Mouse (Mus musculus) lung, postnatal 0 days (tissue): ENCODE data around the gene Dapp1. TPM values are rescaled to one million over a fixed set of nuclear protein-coding genes. Genes with fewer than 3 reads are reported as not detected.
"Not testable (repeated sequence)": the region's sequence is repeated elsewhere in the genome, so short reads cannot be mapped to it uniquely, and the experiment has no call there.

ENCODE experiments used
- ATAC-seq: fragments of 200-750 bp; cut with Nextera tagmentation; 2 replicates; pipeline ENCODE4 v1.8.0; 2017; ENCODE audit warnings: moderate library complexity
- DNase-seq: peaks from one replicate; pipeline ENCODE4 v3.0.0-alpha.2; 2016; ENCODE audit warnings: low spot score
- H3K27ac ChIP-seq: fragments of 300-500 bp; sonication (generic); 2 replicates; pipeline ENCODE4 v1.5.1; 2014; ENCODE audit warnings: antibody characterized with exemption, mild to moderate bottlenecking, low read length, mixed read lengths
- H3K27me3 ChIP-seq: fragments of 300-500 bp; sonication (generic); replicated peaks from 2 replicates; pipeline ENCODE4 v1.6.1; 2014; ENCODE audit warnings: low read length, mixed read lengths; ENCODE audit not compliant: insufficient read depth
- H3K36me3 ChIP-seq: fragments of 300-500 bp; sonication (generic); 2 replicates; pipeline ENCODE4 v1.6.1; 2014; ENCODE audit warnings: low read length, mixed read lengths; ENCODE audit not compliant: insufficient read depth
- H3K4me1 ChIP-seq: fragments of 300-500 bp; sonication (generic); 2 replicates; pipeline ENCODE4 v1.6.1; 2014; ENCODE audit warnings: antibody characterized with exemption, low read depth, low read length, mixed read lengths; ENCODE audit not compliant: insufficient read depth
- H3K4me2 ChIP-seq: fragments of 300-500 bp; sonication (generic); replicated peaks from 2 replicates; pipeline ENCODE4 v1.6.1; 2014; ENCODE audit warnings: low read depth, mild to moderate bottlenecking, low read length, moderate library complexity, mixed read lengths
- H3K4me3 ChIP-seq: fragments of 300-500 bp; sonication (generic); 2 replicates; pipeline ENCODE4 v1.5.1; 2014; ENCODE audit warnings: low read depth, low read length
- H3K9ac ChIP-seq: fragments of 300-500 bp; sonication (generic); replicated peaks from 2 replicates; pipeline ENCODE4 v1.6.1; 2014; ENCODE audit warnings: low read depth, mild to moderate bottlenecking
- H3K9me3 ChIP-seq: fragments of 300-500 bp; sonication (generic); 2 replicates; pipeline ENCODE4 v1.6.1; 2016; ENCODE audit warnings: low read length, mixed read lengths
- CTCF ChIP-seq: IDR thresholded peaks from 2 replicates; pipeline ENCODE4 v1.5.1; 2016; ENCODE audit warnings: antibody characterized with exemption, mild to moderate bottlenecking
- EP300 ChIP-seq: IDR thresholded peaks from 2 replicates; pipeline ENCODE4 v1.6.1; 2016; ENCODE audit warnings: antibody characterized with exemption, mild to moderate bottlenecking, control low read depth
- WGBS: fragments of 180-500 bp; shearing (Covaris S2); extraction: QIAGEN DNeasy Blood & Tissue Kit; methylation state at CpG from one replicate; pipeline ENCODE4 v1.1.7; 2014; 5-methylcytosine and 5-hydroxymethylcytosine counted together
- polyA plus RNA-seq: library from polyadenylated mRNA; unstranded; fragments of >200 nt; fragmentation: Nextera tagmentation; extraction: Ambion mirVana; gene quantifications from 2 replicates; pipeline ENCODE4 v1.2.1, GENCODE M21; 2015

Dapp1 gene
- polyA plus RNA-seq, 1 experiment from 2014 or later = 8.9 TPM

DNA sequence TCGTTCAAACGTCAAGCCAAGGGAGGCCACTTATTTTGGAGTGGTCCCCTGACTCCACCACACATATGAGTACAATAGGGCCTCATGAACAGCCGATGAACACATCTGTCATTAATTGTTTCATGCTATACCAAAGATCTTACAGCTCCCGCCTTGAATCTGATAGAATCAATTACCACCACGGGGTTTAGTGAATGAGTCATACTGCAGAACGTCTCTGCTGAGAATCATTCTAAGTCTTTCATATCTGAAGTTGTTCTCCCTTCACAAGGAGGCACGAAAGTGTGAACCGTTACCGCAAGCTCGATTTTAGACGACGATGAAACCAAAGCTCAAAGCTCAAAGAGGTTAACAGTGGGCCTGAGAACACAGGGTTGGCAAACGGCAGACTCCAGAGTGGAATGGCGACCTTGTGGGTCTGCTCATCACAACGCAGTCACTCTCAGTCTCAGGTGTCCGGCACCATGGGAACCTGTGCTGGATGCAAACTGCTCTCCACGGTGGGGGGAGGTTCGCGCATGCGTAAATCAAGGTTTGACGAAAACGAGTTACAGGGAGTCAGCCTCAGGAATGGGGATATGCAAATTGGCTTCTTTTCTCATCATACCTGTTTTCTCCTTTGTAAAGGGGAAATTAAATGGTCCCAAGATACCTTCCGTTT lies 27.0 kb downstream of the Dapp1 start:
- Histone ChIP-seq H3K9ac (no peak overlapping the region), H3K4me2 (no peak overlapping the region), H3K27me3 (no peaks in the 10 kb centered on the region), H3K4me1 (0 out of 2 replicates have a peak, but pooled peaks cover 7% of the 10 kb centered on the region), H3K4me3 (no peak overlapping the region), H3K9me3 (no peaks in the 10 kb centered on the region), H3K36me3 (no peaks in the 10 kb centered on the region), H3K27ac (no peak overlapping the region)
- DNase-seq (no peak), ATAC-seq (no peak)
- no peak for TF ChIP-seq CTCF
- TF ChIP-seq EP300 = no peak
- 72% methylated on average over 23 of the region's 23 CpGs for WGBS

DNA sequence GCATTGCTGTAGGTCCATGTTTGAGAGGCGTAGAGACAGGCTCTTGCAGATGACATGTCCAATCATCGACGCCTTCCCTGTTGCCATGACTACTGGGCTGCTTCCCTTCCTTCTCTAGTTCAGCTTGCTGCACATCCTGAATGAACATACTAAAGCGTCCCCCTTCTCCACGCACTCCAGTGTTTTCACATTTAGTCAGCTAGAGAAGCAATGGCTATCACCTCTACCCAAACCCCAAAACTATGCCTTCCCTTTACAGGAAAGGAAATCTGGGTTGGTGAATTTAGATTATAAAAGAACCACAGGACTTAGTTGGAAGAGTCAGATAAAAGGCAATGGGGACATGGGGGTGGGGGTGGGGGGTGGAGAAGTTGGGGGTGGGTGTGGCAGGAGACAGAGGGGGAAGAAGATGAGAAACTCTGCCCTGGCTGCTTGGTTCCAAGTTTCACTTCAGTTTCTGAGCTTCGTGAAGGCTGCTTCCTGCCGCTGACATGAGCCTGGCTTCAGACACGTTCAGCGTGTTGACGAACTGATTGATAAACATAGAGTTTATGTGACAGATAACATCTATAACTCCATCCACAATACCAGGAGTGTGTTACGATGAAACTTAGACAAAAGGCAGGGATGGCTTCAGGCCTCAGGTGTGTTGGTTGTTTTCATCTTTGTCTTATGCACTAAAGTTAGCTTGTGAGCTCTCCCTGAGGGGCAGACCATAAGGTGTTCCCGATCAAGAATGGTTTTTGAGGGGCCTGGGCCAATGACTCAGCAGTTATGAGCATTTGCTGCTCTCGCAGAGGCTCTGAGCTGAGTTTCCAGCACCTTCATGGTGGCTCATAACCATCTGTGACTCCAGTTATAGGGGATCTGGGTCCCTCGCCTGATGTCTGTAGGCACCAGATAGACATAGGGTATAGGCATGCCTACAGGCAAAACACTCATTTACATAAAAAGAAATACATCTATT lies 28.1 kb downstream of the Dapp1 start:
- Histone ChIP-seq H3K9ac (no peak overlapping the region), H3K9me3 (no peaks in the 10 kb centered on the region), H3K36me3 (no peaks in the 10 kb centered on the region), H3K27ac (no peak overlapping the region), H3K4me2 (0 out of 2 replicates have a peak overlapping the region, but pooled peaks have one; percentile 1), H3K4me3 (no peak overlapping the region), H3K27me3 (no peaks in the 10 kb centered on the region), H3K4me1 (0 out of 2 replicates have a peak, but pooled peaks cover 7% of the 10 kb centered on the region)
- WGBS = 37% methylated on average over 14 of the region's 14 CpGs
- ATAC-seq = peak; percentile 70
- DNase-seq = peak; percentile 59
- TF ChIP-seq EP300 (no peak), CTCF (no peak)

DNA sequence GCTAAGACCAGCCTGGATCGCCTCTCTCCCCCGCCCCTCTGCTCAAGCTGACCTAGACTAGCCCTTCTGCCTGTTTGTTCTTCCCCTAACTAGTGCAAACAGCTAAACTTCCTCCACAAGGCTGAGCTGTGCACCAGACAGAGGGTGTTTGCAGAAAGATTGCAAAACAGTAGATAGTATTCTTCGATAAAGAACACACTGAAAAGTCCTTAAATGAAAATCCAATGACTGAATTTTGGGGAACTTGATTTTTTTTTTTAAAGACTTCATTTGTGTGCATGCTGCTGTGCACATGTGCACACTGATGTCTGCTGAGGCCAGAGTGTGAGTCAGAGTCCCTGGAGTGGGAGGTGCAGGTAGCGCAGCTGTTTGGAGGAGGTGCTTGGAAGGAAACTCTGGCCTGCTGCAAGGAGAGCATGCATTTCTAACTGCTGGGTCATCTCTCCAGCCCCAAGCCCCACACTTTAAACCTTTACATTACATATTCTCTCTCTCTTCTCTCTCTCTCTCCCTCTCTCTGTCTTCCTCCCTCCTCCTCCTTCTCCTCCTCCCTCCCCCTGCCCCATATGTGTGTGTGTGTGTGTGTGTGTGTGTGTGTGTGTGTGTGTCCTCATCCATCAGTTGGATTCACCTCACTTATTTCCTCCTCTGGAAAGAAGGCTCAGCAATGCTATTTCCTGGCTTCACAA lies 29.0 kb downstream of the Dapp1 start:
- Histone ChIP-seq H3K4me3 (no peak overlapping the region), H3K9ac (no peak overlapping the region), H3K4me2 (no peak overlapping the region), H3K9me3 (no peaks in the 10 kb centered on the region), H3K36me3 (no peaks in the 10 kb centered on the region), H3K27me3 (no peaks in the 10 kb centered on the region), H3K4me1 (0 out of 2 replicates have a peak, but pooled peaks cover 7% of the 10 kb centered on the region), H3K27ac (0 out of 2 replicates have a peak overlapping the region, but pooled peaks have one; percentile 32)
- ATAC-seq = peak; percentile 91
- TF ChIP-seq CTCF = 0 out of 2 replicates have a peak, but pooled peaks have one; percentile 10
- TF ChIP-seq EP300 = no peak
- 21% methylated on average over 4 of the region's 4 CpGs for WGBS
- DNase-seq = peak; percentile 86

DNA sequence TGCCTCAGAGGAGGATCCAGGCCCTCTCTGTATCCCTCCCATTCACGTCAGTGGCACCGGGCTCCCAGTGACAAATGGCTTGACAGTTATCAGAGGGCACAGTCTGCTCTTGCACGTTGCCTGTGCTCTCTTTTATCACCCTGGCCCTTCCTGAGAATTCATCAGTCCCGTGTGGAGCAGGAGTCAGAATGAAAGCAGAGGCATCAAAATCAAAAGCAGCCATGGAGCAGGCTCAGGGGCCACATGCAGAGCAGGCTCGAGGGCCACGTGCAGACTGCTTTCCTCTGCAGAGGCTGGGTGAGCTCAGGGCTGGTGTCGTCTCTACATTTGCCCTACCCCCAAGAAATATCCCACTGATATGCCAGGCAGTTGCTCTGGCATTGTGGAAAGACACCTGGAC lies 29.5 kb downstream of the Dapp1 start:
- no peak overlapping the region for H3K9ac ChIP-seq
- H3K27ac ChIP-seq = 0 out of 2 replicates have a peak overlapping the region, but pooled peaks have one; percentile 32

DNA sequence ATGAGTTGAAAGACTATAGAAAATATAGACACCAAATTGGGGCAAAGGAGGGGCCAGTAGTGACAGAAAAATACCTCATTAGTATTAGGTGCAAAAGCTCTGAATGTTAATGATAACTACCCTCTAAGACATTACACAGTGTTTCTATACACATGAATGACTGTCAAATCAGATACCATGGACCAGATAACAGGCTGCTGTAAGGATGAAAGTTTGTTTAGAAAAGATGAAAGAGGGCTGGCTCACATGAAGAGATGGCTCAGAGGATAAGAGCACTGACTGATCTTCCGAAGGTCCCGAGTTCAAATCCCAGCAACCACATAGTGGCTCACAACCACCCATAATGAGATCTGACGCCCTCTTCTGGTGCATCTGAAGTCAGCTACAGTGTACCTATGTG lies 30.0 kb downstream of the Dapp1 start:
- 87% methylated on average over 3 of the region's 3 CpGs for WGBS
- not testable (repeated sequence) for H3K36me3 ChIP-seq, H3K4me3 ChIP-seq, H3K9ac ChIP-seq, H3K27ac ChIP-seq, H3K4me2 ChIP-seq, H3K9me3 ChIP-seq, H3K27me3 ChIP-seq, DNase-seq, ATAC-seq, H3K4me1 ChIP-seq
- 0 out of 2 replicates have a peak, but pooled peaks have one; percentile 4 for TF ChIP-seq CTCF

More for the DNA sequence above, 29.5 kb downstream of the Dapp1 start:
- Histone ChIP-seq H3K4me3 (no peak overlapping the region), H3K36me3 (no peaks in the 10 kb centered on the region), H3K27me3 (no peaks in the 10 kb centered on the region), H3K4me1 (0 out of 2 replicates have a peak, but pooled peaks cover 7% of the 10 kb centered on the region), H3K4me2 (no peak overlapping the region), H3K9me3 (no peaks in the 10 kb centered on the region)
- no peak for DNase-seq
- TF ChIP-seq CTCF (no peak), EP300 (no peak)
- 24% methylated on average over 7 of the region's 7 CpGs for WGBS
- no peak for ATAC-seq
